Mouse (Mus musculus) left cerebral cortex, postnatal 36 days (tissue): ENCODE measurements around the gene Ntn3. TPM values are rescaled to one million over a fixed set of nuclear protein-coding genes. Genes with fewer than 3 reads are reported as not detected.
A peak's percentile ranks its signal among the peaks of the same experiment; 100 is the strongest.

Experiments used
- DNase-seq, 2 experiments: peaks; one replicate each; pipeline ENCODE4 v3.0.0; 2021 to 2022; ENCODE audit warnings: low spot score in 2 of 2, mixed read lengths in 1 of 2
- intact Hi-C: fragments of 180-260 bp; cut with DNase I; formaldehyde crosslinking; loops from one replicate; pipeline ENCODE4 v1.15.1; 2025
- total RNA-seq, 2 experiments: library from RNA; stranded (reverse); gene quantifications; 2 replicates each; pipeline ENCODE4 v1.2.3; 2021

The Ntn3 gene
- total RNA-seq, 2 experiments from 2014 or later: 10.0 to 10.4 TPM

DNA sequence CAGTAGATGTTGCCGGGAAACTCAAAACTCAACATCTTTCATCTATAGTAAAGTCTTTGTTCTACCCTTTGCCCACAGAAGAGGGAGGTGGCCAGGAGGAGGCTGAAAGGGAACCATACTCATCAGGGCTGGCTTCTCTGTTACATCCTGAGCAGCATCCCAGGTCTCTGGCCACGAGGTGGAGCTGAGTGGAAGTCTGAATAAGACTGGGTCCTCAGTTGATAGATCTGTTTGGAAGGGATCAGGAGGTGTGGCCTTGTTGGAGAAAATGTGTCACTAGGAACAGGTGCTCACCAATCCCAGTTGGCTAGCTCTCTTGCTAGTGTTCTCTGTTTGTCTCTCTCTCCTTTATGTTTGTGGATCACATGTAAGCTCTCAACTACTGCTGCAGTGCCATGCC lies 14.0 kb downstream of the Ntn3 start:
- DNase-seq: no peak
- intact Hi-C loops: no loop called here

GRCm38 (mm10) chr17:24193769-24194168 lies 15.6 kb downstream of the Ntn3 start:
- intact Hi-C loops: no loop called here
- DNase-seq: no peak

DNA sequence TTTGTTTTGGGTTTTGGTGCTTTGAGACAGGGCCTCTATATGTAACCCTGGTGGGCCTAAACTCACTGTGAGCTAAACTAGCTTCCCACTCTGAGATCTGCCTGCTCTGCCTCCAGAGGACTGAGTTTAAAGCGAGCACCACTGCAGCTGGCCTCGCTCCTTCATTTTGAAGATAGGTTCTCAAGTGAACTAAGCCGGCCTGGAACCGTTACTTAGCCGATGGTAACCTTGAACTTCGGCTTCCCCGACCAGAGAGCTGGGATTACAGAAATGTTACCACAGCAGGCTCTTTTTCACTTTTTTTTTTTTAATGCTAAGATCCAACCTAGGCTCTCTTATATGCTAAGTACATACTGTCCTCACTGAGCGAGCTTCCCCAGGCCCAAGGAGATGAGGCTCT lies 16.1 kb downstream of the Ntn3 start:
- DNase-seq: no peak
- intact Hi-C loops: no loop called here

- intact Hi-C loops: no loop called here
- DNase-seq: no peak
Observed at GRCm38 (mm10) chr17:24192848-24193247, 16.5 kb downstream of the Ntn3 start.

- intact Hi-C loops: no loop called here
- no peak for DNase-seq
Observed at GRCm38 (mm10) chr17:24191481-24191880, 17.9 kb downstream of the Ntn3 start.

DNA sequence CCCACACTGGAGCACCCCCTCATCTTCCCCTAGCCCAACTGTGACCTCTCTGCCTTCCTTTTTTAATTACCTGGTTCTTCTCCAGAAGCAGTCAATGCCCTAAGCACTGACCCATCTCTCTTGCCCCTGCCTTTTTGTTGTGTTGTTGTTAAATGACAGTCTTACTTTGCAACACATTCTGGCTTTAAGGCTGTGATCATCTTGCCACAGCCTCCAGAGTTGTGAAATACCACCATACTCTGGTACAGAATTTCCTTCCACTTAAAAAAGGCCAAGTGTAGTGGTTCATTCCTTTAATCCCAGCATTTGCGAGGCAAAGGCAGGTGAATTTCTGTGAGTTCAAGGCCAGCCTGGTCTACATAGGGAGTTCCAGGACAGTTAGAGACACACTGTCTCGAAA lies 18.4 kb downstream of the Ntn3 start:
- intact Hi-C loops: no loop called here
- no peak for DNase-seq

GRCm38 (mm10) chr17:24174259-24174658 lies 35.1 kb downstream of the Ntn3 start:
- intact Hi-C loops: loop anchor here (5.0 to 10.0 kb wide), 2 partner anchors 178 to 221 kb away; partner anchors contain the start of genes Abca17 and Abca3
- no peak for DNase-seq

GRCm38 (mm10) chr17:24173423-24173822 lies 35.9 kb downstream of the Ntn3 start:
- DNase-seq: peak; percentile 41 to 58
- intact Hi-C loops: loop anchor here (5.0 to 10.0 kb wide), 2 partner anchors 179 to 221 kb away; partner anchors contain the start of genes Abca17 and Abca3

GRCm38 (mm10) chr17:24171738-24172137 lies 37.6 kb downstream of the Ntn3 start:
- intact Hi-C loops: loop anchor here (5.0 to 10.0 kb wide), 2 partner anchors 181 to 223 kb away; partner anchors contain the start of genes Abca17 and Abca3
- DNase-seq: no peak

DNA sequence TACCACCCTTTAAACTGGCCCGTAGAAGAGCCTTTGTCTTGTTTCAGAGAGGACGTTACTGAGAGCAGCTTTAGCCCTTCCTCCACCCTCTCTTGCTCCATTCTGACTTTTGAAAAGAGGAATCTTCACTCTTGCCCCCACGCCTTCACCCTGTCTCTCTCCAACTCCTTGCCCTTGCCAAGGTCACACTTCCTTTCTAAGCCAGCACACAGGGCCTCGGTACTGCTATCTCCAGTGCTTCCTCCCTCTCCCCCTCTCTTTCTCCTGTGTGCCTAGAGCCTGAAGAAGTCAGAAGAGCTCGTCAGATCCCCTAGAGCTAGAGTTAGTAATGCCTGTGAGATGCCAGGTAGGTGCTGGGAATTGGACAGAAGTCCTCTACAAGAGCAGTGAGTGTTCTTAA lies 38.6 kb downstream of the Ntn3 start:
- intact Hi-C loops: loop anchor here (5.0 to 10.0 kb wide), 2 partner anchors 182 to 224 kb away; partner anchors contain the start of genes Abca17 and Abca3
- DNase-seq: no peak

- no peak for DNase-seq
- intact Hi-C loops: loop anchor here (5.0 to 10.0 kb wide), 2 partner anchors 182 to 225 kb away; partner anchors contain the start of genes Abca17 and Abca3
Observed at GRCm38 (mm10) chr17:24170125-24170524, 39.2 kb downstream of the Ntn3 start.

GRCm38 (mm10) chr17:24169317-24170065 lies 39.8 kb downstream of the Ntn3 start, which contains the start of gene Atp6v0c:
Gene Atp6v0c, minus strand, starts transcription at chr17:24169702.
- peak; percentile 95 to 96 for DNase-seq
- intact Hi-C loops: loop anchor here (2.0 to 10.0 kb wide), 4 partner anchors 37 to 245 kb away; partner anchors contain the start of genes Abca17, Abca3 and Rnps1

DNA sequence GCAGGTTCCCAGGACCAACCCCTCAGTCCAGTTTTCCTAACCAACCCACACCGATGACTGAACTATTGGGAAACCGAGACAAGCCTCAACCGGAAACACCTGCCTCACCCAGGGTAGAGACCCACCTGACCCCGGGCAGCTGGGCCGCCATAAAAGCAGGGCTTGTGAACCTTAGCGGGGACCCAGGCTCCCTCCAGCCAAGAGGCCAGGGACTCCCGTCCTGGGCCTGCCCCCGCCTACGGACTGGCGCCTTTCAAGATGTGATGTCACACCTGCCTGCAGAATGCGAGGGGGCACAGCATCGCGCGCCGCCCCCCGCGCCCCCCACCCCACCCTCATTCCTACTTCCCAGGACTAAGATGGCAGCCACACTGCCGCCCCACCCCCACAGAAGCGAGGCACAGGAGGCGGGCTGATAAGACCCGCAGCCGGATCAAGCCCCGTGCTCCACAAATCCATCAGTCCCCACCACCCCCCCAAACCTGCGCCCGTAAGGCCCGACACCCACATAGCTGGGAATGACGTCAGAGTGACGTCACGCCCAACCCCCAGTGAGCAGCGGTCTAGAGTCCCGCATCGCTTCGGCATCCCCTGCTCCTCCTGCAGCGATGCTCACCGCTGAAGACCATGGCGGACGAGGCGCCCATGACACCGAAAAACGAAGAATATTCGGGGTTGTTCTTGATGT lies 40.6 kb downstream of the Ntn3 start:
- intact Hi-C loops: loop anchor here (2.0 to 10.0 kb wide), 2 partner anchors 38 to 246 kb away; partner anchors contain the start of gene Rnps1
- peak; percentile 73 to 79 for DNase-seq

DNA sequence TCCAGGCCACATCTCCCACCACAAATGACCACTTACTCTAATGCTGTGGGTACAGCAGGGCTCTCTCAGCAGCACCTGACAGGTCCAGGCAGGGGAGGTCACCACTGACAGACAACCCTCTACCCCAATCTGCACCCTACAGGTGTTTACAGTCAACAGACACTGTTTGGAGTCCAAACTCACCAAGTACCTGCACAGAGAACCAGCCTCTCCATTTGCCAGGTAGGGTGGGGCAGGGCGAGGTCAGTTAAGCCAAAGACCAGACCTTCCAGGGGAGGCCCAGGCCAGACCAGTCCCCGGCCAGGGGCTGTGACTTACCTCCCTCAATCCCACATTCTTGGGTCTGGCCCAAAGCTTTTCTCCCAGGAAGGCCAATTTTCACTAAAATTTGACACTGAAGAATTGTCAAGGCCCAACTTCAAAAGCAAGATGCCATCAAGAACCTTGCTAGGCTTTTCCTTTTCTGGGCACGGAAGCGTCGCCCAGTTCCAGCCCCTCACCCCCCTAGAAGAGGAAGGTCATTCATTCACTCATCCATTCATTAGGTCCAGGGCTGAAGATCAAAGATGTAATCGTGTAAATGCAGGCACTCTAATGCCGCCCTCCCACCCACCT lies 41.3 kb downstream of the Ntn3 start:
- DNase-seq: no peak
- intact Hi-C loops: loop anchor here (2.0 to 10.0 kb wide), 2 partner anchors 39 to 247 kb away; partner anchors contain the start of gene Rnps1

GRCm38 (mm10) chr17:24167120-24167519 lies 42.2 kb downstream of the Ntn3 start:
- DNase-seq: no peak
- intact Hi-C loops: loop anchor here (10.0 kb wide), 1 partner anchor 248 kb away; the partner anchor contains the start of gene Rnps1

DNA sequence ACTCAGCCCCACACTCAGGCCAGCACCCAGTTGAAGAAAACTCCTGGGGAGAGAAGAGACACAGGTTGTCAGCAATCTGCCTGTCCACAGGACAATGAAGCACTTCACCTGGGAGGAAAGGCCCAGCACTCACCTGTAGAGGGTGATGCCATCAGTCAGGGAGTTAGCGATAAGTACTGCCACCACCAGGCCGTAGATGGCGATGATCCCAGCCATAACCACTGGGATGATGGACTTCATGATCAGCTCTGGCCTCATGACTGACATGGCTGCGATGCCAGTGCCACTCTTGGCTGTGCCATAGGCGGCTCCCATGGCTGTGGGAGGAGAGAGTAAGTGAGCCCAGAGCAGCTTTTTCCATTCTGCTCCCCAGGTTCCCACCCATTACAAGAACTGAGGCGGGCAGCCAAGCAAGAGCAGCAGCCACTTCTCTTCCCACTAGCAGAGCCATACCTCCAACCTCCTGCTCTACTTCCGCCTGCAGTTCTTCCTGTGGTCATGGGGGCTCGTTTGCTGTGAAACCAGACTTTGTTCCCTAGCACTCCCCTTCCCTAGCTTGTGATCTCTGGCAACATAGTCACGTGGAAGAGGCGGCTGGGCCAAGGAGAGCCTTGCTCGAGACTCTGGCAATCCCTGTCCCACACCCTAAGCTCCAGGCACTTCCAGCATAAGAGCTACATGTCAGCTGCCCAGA lies 44.6 kb downstream of the Ntn3 start:
- intact Hi-C loops: loop anchor here (10.0 kb wide), 1 partner anchor 250 kb away; the partner anchor contains the start of gene Rnps1
- no peak for DNase-seq

GRCm38 (mm10) chr17:24163176-24163962 lies 46.0 kb downstream of the Ntn3 start, which contains the start of gene Amdhd2:
Gene Amdhd2, minus strand, starts transcription at chr17:24163766.
- intact Hi-C loops: loop anchor here (10.0 kb wide), 1 partner anchor 251 kb away; the partner anchor contains the start of gene Rnps1
- peak; percentile 97 to 98 for DNase-seq

DNA sequence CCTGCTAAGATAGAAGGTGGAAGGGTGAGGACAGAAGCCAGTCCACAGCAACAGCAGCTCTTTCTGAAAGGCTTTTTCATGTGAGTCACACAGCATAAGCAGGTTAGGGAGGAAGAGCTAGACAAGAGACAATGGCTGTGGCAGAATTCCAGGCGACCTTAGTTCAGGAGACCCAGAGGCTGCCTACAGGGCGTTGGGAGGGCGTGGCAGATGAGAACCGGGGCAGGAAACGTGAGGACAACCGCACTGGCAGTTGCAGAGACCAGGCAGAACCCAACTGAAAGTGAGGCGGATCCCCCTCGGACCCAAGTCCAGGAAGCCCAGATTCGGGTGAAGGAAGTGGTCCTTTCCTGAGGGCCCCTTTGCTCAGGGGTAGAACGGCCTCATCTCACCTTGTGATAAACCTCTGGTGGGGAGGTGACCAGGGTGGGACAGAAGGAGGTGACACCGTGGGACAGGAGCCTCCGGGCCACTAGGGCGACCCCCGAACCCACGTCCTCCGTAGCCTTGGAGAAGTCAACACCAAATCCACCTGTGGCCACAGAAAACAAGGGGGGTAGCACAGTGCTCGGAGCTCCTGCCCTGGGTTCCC lies 46.7 kb downstream of the Ntn3 start:
- no peak for DNase-seq
- intact Hi-C loops: loop anchor here (10.0 kb wide), 1 partner anchor 252 kb away; the partner anchor contains the start of gene Rnps1
